Mouse (Mus musculus): Measurements from ENCODE around the gene Mrnip. TPM values are rescaled to one million over a fixed set of nuclear protein-coding genes. Genes with fewer than 3 reads are reported as not detected.

Mrnip gene
- total RNA-seq, 2 experiments from 2014 or later, result 6.3 to 7.5 TPM

Small RNA genes within 50 kb of the gene (microRNA-seq; reads per million reads assigned to microRNA genes)
- gene Mir6919, result 0 reads per million in 2 experiments

Other genes with a start within 250 kb of the Mrnip start
- gene Rnf130, start 149.1 kb upstream of the Mrnip start, total RNA-seq (2021), result 10 to 100 TPM; 35.7 to 37.4 TPM
- 10 to 100 TPM; 23.2 to 30.1 TPM for gene Tbc1d9b, start 43.0 kb upstream of the Mrnip start, total RNA-seq (2021)
- 100 to 1,000 TPM; 196 to 231 TPM for gene Sqstm1, start 36.4 kb downstream of the Mrnip start, total RNA-seq (2021)
- 10 to 100 TPM; 31.2 to 35.0 TPM for gene Mgat4b, start 36.4 kb downstream of the Mrnip start, total RNA-seq (2021)
- 1 to 10 TPM; 2.3 to 3.9 TPM for gene Ltc4s, start 64.2 kb downstream of the Mrnip start, total RNA-seq (2021)
- 10 to 100 TPM; 11.7 to 13.9 TPM for gene Maml1, start 117.9 kb downstream of the Mrnip start, total RNA-seq (2021)
- 100 to 1,000 TPM; 146 to 173 TPM for gene Canx, start 151.2 kb downstream of the Mrnip start, total RNA-seq (2021)
- not detected for gene Cby3, start 180.0 kb downstream of the Mrnip start, total RNA-seq (2021)
- gene Hnrnph1, start 202.5 kb downstream of the Mrnip start, total RNA-seq (2021), result 100 to 1,000 TPM; 123 to 164 TPM

Data from gastrocnemius, postnatal 10 days (tissue).